Mouse (Mus musculus) cerebellum, adult 11 months (tissue): ENCODE data around the gene Nat8l.

Experiments used
- DNase-seq: peaks from one replicate; pipeline ENCODE4 v3.0.0; 2022

Nat8l gene

DNA sequence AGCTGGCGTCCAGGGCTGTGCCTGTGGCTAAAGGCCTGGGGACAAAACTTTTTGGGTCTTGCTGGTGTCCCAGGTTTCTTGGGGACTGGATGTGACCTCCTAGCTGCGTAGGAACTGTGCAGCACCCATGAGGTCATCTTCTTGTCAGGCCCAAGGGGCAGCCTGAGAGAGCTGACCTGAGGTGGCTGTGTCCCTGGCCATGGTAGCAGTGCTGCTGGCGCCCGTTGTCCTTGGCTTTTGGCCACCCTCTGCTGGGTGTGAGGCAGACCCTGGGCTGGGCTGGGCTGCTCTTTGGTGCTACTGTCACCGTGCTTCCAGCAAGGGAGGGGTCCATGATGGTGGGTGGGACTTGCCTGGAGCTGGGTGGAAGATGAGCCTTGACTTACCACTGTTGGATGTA is 8.8 kb downstream of the Nat8l start:
- DNase-seq, result no peak

DNA sequence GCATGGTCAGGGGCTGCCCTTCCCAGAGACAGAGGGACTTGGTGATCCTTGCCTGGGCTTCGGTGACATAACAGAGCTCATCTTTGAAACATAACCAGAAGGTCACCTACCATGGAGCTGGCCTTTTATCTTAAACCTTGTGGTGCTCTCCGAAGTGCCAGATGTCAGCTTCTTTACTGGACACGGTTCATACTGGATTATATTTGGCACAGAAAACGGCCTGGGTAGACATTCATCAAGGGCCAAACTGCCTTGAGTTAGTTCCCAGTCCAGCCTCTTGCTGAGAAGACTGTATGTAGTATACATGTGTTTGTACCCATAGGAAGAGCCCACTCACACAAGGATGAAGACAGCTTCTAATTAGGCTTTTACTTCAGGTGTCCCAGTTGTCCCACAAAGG is 11.0 kb downstream of the Nat8l start:
- no peak for DNase-seq

DNA sequence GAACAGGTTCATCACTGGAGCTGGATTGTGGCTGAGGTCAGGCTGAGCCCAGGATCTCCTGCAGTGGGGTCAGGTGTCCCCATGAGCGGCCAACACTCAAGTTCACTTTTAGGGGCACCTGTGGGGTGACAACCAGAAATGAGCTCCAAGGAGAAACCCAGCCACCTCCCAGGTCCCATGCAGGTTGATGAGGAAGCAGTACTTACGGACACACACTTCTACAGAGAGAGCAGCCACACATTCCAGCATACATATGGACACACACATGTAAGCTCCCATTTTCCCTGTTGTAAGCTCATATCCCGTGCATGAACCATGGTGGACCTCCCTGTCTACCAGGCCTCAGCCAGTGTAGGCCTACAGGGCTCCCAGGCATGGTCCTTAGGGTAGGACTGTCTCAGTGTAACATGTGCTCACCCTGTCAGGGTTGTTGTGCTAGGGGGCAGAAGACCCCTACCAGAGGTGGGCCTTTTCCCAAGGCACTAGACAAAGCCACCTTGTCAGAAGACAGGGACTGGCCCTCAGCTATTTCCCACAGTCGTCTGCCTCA is 11.7 kb downstream of the Nat8l start:
- DNase-seq, result no peak

DNA sequence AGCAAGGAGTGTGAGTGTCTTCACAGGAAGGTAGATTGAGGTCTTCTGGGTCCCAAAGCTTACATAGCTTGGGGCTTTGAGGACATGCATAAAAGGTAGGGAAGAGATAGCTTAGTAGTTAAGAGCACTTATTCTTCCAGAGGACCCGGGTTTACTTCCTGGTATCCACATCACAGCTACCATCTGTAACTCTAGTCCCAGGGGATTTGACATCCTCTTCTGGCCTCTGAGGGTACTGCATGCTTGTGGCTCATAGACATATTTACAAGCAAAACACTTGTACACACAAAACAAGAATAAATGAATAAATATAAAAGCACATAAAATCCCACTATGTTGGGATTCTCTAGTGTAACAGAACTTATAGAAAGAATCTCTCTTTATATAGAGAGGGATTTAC is 18.9 kb downstream of the Nat8l start:
- no peak for DNase-seq

DNA sequence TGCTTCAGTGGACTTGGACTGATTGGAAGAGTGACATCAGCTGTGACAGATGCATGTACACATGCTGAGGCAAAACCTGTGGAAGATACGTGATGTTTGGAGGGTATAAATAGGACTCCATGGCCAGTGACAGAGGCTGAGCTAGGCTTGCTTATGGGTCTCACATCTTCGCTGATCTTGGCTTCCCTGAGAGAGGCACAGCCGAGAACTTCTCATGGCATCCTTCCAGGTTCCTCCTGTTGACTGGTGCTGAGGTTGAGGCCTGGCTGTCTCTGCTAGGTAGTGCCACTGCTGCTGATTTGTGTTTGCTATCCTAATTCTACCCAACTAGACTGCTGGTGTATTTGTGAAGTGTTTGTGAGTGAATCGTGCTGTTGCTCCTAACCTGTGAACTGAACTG is 23.2 kb downstream of the Nat8l start:
- no peak for DNase-seq

DNA sequence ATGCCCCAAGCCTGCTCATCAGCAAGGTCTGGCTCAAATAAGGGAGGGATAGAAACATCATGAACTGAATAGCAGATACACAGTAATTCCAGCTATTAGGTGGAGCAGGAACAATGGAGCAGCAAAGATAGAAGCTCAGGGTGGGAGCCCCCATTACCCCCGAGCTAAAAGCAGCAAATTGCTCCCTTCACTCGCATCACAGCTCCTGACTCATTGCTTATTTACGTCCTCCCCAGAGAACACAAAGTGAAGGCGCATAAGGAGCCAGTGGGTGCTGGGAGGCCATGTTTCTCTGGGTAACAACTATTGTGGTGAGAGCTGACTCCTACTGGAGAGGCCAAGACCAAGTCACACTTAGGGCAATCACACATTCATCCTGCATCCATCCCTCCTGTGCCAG is 34.3 kb downstream of the Nat8l start:
- no peak for DNase-seq

DNA sequence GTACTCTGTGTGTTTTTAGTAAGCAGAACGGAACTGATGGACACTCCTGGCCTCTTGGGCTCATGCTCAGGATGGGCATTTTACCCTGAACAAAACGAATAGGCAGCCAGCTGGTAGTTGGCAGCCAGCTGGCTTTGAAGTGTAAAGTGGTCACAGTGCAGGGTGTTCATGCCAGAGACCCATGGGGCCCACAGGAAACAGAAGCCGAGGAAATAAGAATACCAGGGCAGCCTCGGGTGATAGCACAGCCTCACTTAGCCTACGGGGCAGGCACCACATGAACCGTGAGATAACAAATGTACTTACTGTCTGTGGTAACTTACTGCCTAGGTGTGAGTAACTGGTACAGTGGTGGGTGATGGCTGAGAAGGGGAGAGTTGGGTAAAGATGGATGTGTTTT is 35.2 kb downstream of the Nat8l start:
- DNase-seq, result no peak

DNA sequence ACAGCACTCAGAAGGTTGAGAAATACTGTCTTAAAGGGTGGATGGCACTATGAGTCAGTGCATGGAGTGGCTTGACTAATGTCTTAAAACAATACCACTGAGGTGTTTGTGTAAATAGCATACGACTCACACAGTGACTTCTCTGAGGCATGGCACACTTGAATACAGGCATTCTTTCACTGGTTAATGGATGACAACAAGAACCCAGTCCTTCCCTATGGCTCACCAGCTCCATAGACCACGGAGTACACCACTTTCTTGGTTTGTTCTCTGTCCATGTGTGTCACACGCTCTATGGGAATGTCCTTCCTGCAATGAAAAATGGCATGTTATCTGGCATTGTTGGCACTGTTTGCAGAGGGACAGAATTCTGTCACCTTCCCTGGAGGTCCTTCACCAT is 36.7 kb downstream of the Nat8l start:
- no peak for DNase-seq
